Mouse (Mus musculus): Measurements from ENCODE around the gene Snapc5. TPM values are rescaled to one million over a fixed set of nuclear protein-coding genes. Genes with fewer than 3 reads are reported as not detected.
A peak's percentile ranks its signal among the peaks of the same experiment; 100 is the strongest.
"Not testable (repeated sequence)": the region's sequence is repeated elsewhere in the genome, so short reads cannot be mapped to it uniquely, and the experiment has no call there.

Gene Snapc5
- total RNA-seq, 4 experiments from 2014 or later = 18.7 to 25.0 (median 23.0) TPM

DNA sequence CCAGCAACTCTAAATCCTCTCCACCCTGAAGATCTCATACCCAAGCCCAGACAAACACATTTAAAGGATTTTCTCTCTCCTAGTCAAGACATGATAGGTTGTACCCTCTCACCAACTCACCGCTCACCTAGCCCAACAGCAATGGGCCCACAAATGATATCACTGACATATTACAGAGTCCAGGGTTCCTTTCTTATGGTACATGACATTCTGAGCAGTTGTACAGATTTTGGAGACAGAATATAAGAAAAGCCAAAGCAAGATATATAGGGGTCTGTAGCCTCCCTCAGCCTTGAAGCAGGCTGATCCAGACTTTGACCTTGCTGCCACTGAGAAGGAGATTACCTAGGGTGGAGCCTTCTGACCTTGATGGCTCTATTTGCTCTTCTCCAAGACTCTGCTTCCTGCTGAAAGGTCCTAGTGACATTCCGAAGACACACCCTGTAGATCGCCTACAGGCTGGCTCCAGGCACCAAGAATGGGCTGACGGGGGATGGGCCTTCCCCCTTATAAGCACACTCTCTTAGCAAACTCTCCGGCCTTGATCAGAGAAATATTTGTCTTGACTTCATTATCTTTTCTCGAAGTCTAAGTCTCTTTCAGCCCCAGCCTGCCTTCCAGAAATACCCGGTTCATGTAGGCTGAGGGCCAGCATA is 19.8 kb downstream of the Snapc5 start:
- not testable (repeated sequence) for DNase-seq (ENCODE audit: low spot score in 2 of 2)

DNA sequence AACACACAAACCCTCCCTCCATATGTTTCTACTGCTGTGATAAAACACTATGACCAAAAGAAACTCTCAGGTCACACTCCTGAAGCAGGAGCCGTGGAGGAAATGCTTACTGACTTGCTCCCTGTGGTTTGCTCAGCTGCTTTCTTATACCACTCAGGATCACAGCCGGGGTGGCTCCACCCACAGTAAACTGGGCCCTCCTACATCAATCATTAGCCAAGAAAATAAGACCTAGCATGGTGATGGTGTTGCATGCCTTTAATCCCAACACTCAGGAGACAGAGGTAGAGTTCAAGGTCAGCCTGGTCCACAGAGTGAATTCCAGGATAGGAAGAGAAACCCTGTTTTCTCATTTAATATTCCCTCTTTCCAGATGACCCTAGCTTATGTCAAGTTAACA is 20.8 kb downstream of the Snapc5 start:
- no peak for DNase-seq (ENCODE audit: low spot score in 2 of 2)

DNA sequence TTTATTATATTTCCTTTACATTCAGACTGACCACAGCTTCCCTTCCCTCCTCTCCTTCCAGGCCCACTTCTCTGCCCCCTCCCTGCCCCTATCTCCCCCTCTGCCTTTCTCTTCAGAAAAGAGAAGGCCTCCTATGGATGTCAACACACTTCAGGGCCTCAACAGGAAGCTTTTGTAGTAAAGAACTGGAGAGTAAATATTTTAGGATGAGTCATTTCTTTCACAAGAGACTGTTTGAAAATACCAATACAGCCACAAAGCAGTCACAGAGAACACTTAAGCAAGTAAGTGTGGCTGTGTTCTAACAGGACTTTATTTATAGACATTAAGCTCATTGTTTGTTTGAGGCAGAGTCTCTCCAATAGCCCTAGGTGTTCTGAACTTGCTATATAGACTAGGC is 23.3 kb downstream of the Snapc5 start:
- DNase-seq (ENCODE audit: low spot score in 2 of 2) = no peak

DNA sequence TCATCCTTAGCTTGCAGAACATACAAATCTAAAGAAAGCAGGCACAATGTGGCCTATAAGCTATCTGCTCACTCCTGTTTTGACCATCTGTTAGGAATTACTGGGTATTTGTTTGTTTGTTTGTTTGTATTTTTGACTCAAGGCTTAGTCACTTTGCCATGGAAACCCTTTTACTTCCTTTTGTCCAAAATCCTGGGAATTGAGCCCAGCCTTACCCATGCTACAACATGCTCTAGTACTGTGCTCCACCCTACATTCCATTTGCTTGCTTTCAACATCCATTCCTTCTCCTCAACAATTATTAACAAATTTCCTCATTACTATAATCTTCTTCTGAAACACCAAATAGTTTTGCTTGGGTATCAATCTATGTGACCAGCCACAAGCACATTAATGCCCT is 23.8 kb downstream of the Snapc5 start:
- no peak for DNase-seq (ENCODE audit: low spot score in 2 of 2)

DNA sequence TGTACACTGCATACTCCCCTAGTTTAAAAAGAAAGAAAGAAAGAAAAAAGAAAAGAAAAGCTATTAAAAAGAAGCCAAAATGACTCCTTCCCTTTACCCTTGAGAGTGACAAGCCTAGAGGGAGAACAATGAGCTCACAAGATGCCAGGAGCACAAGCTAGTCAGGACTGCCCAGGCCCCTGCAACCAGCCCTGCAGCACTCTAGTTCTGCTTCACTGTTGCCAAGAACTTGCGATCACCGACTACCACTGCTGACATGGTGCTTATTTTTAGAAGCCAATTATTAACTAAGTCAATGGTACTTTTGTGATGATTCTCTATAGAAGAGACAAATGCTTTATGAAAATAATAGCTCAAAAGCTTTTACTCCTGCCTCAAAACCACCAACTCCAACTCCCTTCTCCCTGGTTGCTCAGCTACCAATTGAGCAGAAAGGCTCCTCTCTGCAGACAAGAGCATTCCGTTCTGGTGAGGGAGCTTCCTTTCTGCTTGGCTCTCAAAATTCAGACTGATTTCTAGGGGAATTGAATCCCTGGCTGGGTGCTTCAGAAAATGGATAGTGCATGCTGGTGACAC is 28.5 kb downstream of the Snapc5 start:
- DNase-seq (ENCODE audit: low spot score in 2 of 2) = no peak

DNA sequence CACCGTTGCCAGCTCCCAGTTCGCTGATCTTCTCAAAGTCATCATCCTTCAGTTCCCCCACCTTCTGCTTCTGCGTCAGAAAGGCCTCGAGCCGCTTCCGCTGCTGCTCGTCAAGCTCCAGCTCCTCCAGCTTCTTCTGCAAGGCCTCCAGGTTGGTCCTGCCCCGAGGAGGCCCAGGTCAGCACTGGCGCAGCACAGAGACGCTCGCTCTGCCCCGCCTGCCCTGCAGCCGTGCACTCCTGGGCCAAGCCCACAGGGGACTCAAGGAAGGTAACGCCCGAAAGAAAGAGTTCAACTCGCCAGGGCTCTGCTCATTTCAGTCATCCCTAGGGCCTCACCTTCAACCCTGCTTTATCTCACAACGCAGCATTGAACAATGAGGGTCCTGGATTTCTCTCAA is 35.4 kb downstream of the Snapc5 start:
- no peak for DNase-seq (ENCODE audit: low spot score in 2 of 2)

DNA sequence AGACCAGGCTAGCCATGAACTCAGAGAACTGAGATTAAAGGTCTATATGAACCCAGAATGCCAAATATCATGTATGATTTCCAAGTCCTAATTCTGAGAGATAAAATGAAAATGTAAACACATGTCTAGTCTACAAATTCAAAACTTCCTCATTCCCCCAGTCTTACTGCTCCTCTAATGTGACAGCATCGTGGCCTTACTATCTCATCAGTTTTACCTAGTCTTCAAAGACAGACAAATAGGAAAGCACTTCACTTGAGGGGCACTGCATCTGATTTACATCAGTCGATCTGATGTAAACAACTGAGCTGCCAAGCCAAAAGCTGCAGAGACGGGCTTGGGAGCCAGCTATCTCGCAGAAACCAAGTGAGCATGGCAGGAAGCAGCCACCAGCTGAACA is 37.0 kb downstream of the Snapc5 start:
- DNase-seq (ENCODE audit: low spot score in 2 of 2) = no peak

DNA sequence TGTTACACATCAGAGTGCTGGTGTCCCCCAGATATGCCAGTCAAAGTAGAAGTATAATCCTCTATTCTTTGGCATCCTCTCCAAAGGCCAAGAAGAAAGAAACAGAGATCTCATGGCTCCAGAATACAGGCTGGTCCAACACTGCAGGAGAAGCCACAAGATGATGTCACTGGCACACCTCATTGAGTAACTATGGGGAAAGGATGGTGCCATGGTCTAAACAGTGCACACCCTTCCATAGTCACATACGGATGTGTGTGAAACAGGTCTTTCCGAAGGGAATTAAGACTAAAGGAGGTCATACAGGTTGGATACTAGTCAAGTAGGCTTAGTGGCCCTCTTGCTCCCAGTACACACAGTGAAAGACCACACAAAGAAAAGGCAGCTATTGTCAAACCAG is 37.6 kb downstream of the Snapc5 start:
- DNase-seq (ENCODE audit: low spot score in 2 of 2) = no peak

DNA sequence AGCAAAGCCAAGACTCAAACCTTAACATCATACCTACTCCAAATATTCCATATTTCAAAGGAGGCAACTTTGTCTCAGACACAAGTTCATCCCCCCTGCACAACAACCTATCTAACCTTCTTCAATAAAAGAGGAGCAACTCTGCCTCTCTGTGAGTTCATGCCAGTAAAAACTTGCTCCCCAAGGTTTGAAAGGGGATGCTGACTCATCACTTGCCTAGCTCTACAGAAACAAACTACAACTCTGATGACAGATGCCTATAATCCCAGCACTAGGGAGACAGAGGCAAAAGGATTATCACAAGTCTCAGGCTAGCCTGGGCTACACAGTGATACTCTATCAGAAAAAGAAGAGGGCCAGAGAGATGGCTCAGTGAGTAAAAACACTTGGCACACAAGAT is 38.8 kb downstream of the Snapc5 start:
- DNase-seq (ENCODE audit: low spot score in 2 of 2) = no peak

DNA sequence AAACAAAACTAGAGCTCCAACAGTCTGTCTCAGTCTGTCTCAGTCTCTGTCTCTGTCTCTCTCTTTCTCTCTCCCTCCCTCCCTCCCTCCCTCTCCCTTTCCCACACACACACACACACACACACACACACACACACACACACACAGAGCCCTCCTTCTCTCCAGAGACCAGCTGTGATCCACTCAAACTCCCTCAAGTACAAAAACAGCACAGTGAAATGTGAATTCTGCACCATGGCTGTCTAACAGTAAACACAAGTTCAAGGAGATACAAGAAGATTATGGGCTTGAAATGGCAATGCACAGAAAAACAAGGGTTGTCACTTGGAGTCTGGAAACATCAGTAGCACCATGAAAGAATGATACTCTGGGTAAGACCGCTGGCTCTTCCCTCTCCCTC is 40.2 kb downstream of the Snapc5 start:
- DNase-seq (ENCODE audit: low spot score in 2 of 2) = no peak

DNA sequence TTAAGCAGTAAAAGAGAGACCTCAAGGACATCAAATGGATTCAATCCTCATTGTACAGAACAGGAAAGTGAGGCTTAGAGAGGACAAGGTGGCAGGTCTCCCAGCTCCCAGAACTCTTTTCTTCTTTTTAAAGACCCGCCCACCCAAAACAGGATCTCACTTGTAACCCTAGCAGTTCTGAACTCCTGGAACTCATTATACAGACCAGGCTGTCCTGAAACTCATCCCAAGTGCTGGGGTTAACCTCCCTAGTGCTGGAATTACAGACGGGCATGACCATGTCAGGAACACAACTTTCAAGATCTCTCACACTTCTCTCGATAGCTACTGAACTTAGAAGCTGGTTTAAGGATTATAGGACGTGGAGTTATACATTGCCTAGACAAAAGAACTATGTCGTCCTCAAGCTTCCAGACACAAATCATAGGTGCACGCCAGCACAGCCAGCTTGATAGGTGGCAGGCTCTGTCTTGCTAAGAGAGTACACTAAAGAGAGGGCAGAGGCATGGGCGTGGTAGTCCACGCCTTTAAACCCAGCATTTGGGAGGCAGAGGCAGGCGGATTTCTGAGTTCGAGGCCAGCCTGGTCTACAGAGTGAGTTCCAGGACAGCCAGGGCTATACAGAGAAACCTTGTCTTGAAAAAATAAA is 40.8 kb downstream of the Snapc5 start:
- DNase-seq (ENCODE audit: low spot score in 2 of 2) = no peak

DNA sequence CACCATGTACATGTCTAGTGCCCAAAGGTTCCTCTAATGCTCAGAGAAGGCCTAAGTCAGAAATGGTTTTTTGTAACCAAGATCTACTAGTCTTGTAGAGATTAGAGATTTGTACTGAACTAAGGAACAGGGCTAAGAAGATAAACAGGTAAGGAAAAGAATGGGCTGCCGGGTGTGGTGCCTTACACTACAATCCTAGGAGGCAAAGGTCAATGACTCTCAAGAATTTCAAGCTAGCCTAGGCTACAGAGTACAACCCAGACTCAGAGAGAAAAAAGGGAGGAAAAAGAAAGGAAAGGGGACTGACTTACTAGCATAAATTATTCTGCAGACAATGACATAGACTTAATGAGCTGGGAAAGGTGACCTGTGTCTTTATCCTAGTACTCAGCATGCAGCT is 41.5 kb downstream of the Snapc5 start:
- DNase-seq (ENCODE audit: low spot score in 2 of 2) = no peak

DNA sequence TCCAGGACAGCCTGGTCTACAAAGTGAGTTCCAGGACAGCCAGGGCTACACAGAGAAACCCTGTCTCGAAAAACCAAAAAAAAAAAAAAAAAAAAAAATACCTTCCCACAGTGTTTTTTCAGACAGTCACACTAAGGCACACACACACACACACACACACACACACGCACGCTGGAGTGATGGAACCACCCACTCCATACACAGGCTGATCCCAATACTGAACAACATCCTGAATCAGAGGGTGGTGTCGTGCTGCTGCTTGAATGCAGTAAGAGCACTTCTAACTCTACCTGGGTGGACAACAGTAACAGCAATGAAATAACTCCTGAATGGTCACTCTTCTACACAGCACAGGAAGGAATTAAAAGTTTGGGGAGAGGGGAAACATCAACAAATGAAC is 42.4 kb downstream of the Snapc5 start:
- peak in 1 of 2 experiments; percentile 59 for DNase-seq (ENCODE audit: low spot score in 2 of 2)

DNA sequence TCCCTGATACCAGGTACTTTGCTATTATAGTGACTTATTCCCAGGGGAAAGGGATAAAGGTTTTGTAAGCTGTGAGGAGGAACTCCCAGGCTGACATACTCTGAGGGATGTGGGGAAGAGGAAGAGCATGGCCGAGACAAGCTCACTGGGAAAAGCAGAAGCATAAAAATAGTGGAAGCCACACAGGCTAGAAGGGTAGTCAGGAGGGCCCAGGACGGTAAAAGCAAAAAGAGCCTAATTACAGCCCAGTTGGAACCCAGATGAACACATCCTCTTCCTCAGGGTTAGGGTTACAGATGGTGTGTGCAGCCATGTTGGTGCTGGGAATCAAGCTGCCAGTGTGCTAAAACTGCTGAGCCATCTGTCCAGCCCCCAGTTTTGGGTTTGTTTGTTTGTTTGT is 43.0 kb downstream of the Snapc5 start:
- no peak for DNase-seq (ENCODE audit: low spot score in 2 of 2)

DNA sequence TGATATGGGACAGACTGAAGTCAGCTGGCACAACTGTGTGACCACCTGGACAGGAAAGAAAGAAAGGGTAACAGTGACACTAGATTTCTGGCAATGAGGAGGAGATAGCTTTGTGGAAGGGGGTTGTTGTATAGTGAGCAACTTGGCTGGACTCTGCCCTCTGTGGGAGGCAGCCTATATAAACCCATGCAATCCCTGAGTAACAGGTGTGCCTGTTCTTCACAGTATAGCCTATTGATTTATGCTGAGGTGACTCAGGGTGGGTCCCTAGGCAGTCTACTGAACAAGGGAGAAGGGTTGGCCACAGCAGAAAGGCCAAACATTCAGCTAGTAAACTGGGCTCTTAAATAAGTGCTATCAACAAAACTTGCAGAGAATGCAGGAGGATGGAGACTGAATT is 46.7 kb downstream of the Snapc5 start:
- no peak for DNase-seq (ENCODE audit: low spot score in 2 of 2)

DNA sequence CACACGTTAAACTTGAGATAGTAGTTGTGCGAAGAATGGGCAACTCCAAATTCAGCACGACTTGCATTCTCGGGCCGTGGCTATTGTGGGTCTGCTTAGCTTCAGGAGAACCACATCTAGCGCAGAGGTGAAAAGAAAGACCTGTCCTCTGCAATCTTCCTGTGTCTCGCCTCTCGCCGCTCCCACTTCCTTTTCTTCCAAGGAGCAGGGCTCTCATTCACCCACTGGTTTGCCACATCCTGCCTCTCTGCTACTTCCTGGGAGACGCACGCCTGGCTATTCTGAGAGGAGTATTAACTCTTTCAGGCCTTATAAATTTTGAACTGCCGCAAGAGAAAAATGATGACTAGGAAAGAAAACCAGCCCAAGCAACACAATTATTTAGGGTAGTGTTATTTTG is 48.7 kb downstream of the Snapc5 start:
- no peak for DNase-seq (ENCODE audit: low spot score in 2 of 2)

DNA sequence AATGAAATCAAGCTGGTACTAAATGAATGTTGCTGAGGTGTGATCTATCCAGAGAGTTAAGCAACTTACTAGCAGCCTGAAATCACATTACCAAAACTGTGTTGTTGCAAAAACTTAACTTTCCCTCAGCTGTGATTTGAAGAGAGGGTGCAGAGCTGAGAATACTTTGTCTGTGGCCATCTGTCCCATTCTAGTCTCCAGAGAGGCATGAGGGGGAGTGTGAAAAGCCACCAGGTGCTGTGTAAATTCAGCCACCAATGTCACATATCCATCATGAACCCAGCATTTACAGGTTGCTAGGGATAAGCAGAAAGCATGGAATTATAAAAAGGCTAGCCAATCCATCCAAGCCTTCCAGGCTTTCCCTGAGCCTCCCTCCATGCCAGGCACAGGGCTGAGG is 49.9 kb downstream of the Snapc5 start:
- peak in 1 of 2 experiments; percentile 42 for DNase-seq (ENCODE audit: low spot score in 2 of 2)

DNA sequence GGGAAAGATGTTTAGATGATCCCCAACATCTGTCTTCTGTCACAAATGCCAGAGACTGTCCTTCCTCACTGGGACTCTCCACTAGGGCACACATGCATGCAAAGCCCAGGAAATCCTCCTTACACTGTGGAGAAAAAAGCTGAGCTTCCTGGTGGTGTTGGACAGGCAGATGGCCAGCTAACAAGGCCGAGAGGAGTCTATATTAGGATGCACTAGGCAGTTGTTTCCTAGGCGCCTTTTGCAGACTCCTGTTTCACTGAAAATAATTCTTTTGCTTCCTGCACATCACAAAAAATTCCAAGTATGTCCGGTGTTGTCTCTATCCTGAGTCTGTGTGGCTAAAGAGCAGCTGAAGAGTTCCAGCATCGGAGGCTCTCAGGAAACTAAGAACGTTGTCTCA is 52.1 kb downstream of the Snapc5 start:
- no peak for DNase-seq (ENCODE audit: low spot score in 2 of 2)

DNA sequence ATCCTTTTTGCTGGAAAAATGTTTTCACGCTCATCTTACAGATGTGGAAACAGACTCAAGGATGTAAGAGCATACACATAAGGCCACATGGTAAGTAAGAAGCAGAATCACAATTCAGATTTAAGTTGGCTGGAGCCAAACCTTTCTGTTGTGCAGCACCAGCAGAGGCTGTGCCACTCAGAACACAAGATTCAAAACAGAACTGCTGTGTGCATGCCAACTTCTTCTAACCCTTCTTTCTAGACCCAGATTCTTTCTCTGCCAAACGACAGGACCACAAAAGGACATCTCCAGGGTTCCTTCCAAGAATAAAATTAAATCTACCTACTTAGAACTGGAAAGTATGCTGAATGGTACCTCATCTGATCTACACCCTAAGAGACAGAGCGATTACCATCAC is 52.6 kb downstream of the Snapc5 start:
- DNase-seq (ENCODE audit: low spot score in 2 of 2) = no peak

DNA sequence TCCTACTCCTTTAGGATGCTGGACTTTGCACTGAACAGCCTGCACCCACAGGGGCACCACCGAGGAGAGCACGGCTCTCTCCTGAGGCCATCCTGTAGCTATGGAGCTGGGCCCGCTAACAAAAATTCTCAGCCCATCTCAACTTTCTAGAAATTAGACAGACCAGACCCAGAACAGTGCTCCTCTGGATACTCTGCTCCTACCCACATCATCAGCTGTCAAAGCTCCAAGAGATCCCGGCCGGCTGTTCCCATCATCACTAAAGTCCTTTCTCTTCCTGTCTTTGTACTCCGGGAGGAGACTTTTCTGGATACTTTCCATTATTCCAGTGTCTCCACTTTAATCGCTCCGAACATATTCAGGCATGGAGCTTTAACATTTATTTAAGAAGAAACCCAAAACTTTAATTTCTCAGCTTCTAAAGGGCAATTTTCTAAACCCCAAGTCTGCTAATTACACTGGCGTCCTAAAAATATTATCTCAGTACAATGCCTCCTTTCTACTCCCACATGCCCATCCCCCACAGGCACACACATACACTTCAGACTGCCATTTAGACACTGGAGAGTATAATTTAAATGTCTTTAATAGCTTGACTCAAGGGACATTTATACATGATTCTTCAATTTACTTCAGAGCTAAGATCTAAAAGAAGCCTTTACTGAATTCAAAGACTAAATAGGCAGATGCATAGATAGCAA is 53.3 kb downstream of the Snapc5 start:
- no peak for DNase-seq (ENCODE audit: low spot score in 2 of 2)
